ENCODE assay signal across 24 mouse cellular contexts in genomic region chr15:99642622-99643021, GRCm38 (mm10). TPM values are rescaled to one million over a fixed set of nuclear protein-coding genes. Genes with fewer than 3 reads are reported as not detected.
DNase-seq lines count a peak whose midpoint lies in the region; ATAC-seq lines count a peak whose summit lies in the region.
"Had no signal": no experiment of that assay in that cellular context is flagged by ENCODE, and none has a peak within 500 bp of the region (broad histone marks: within the 10 kb centered on the region; RNA-seq: fewer than 3 reads in every experiment).

No protein-coding gene starts in this region.

- DNase-seq in midbrain, embryonic 14.5 days = no peak
- no peak for DNase-seq in midbrain, embryonic 11.5 days (ENCODE audit: low spot score, missing footprints)
- DNase-seq in embryonic facial prominence, embryonic 14.5 days (ENCODE audit: low spot score) = no peak
- DNase-seq in Muller cell, postnatal 12 days (ENCODE audit: inconsistent ontology term) = no peak
- no peak for DNase-seq in frontal cortex, postnatal 10 days (ENCODE audit: low spot score in 2 of 2)
- DNase-seq: adrenal gland, postnatal 10 days; cerebellum, adult 8-10 months; heart, postnatal 4 days; kidney, adult 9 months; kidney, postnatal 14 days; liver, embryonic 13.5 days; lung, embryonic 14.5 days; retina, postnatal 1 day; right cerebral cortex, postnatal 25 days had no signal

- H3K9me3 ChIP-seq in midbrain, embryonic 14.5 days (ENCODE audit: control insufficient read depth, low read length) = no peaks in the 10 kb centered on the region
- no peaks in the 10 kb centered on the region for H3K9me3 ChIP-seq in midbrain, embryonic 11.5 days (ENCODE audit: control insufficient read depth, low read length)
- H3K9me3 ChIP-seq in embryonic facial prominence, embryonic 14.5 days (ENCODE audit: control insufficient read depth, low read length) = no peaks in the 10 kb centered on the region
- H3K9me3 ChIP-seq in hindbrain, embryonic 15.5 days = no peaks in the 10 kb centered on the region
- no peaks in the 10 kb centered on the region for H3K9me3 ChIP-seq in neural tube, embryonic 15.5 days (replicated peaks)
- H3K9me3 ChIP-seq: forebrain, embryonic 13.5 days; heart, embryonic 10.5 days; intestine, embryonic 15.5 days; liver, embryonic 13.5 days had no signal

- H3K27ac ChIP-seq in midbrain, embryonic 14.5 days (replicated peaks; ENCODE audit: low read depth, low read length) = peak overlapping the region; percentile 60; the same call in 1 of the 2 replicates
- no peak overlapping the region; the same call in 1 of the 2 replicates for H3K27ac ChIP-seq in midbrain, embryonic 11.5 days (ENCODE audit: low read depth, low read length)
- no peak overlapping the region for H3K27ac ChIP-seq in embryonic facial prominence, embryonic 14.5 days (replicated peaks; ENCODE audit: low read depth, low read length)
- peak overlapping the region; percentile 42 for H3K27ac ChIP-seq in hindbrain, embryonic 15.5 days (replicated peaks)
- peak overlapping the region; percentile 58 for H3K27ac ChIP-seq in neural tube, embryonic 15.5 days (replicated peaks)
- H3K27ac ChIP-seq: forebrain, embryonic 13.5 days; heart, embryonic 10.5 days; intestine, embryonic 15.5 days; layer of hippocampus, adult 2 months; liver, embryonic 13.5 days had no signal

- 0 out of 2 replicates have a peak, but pooled peaks cover 3% of the 10 kb centered on the region for H3K36me3 ChIP-seq in midbrain, embryonic 14.5 days (ENCODE audit: control insufficient read depth, insufficient read depth, low read length)
- peaks cover 14% of the 10 kb centered on the region for H3K36me3 ChIP-seq in midbrain, embryonic 11.5 days (ENCODE audit: control insufficient read depth, insufficient read depth, low read length)
- peaks cover 32% of the 10 kb centered on the region for H3K36me3 ChIP-seq in embryonic facial prominence, embryonic 14.5 days (ENCODE audit: control insufficient read depth, insufficient read depth, low read length)
- 0 out of 2 replicates have a peak, but pooled peaks cover 2% of the 10 kb centered on the region for H3K36me3 ChIP-seq in hindbrain, embryonic 15.5 days
- 0 out of 2 replicates have a peak, but pooled peaks cover 2% of the 10 kb centered on the region for H3K36me3 ChIP-seq in neural tube, embryonic 15.5 days

- no peaks in the 10 kb centered on the region for H3K27me3 ChIP-seq in midbrain, embryonic 14.5 days (ENCODE audit: control insufficient read depth, insufficient read depth, low read length)
- no peaks in the 10 kb centered on the region for H3K27me3 ChIP-seq in midbrain, embryonic 11.5 days (ENCODE audit: control insufficient read depth, insufficient read depth, low read length)
- no peaks in the 10 kb centered on the region for H3K27me3 ChIP-seq in embryonic facial prominence, embryonic 14.5 days (replicated peaks; ENCODE audit: control insufficient read depth, insufficient read depth, low read length)
- H3K27me3 ChIP-seq in hindbrain, embryonic 15.5 days = no peaks in the 10 kb centered on the region
- H3K27me3 ChIP-seq in neural tube, embryonic 15.5 days (replicated peaks) = no peaks in the 10 kb centered on the region
- H3K27me3 ChIP-seq: forebrain, embryonic 13.5 days; intestine, embryonic 15.5 days; liver, embryonic 13.5 days had no signal

- H3K4me3 ChIP-seq in midbrain, embryonic 14.5 days (replicated peaks; ENCODE audit: low read depth, low read length) = no peak overlapping the region
- H3K4me3 ChIP-seq in midbrain, embryonic 11.5 days (ENCODE audit: low read depth, low read length) = no peak overlapping the region
- no peak overlapping the region for H3K4me3 ChIP-seq in embryonic facial prominence, embryonic 14.5 days (ENCODE audit: low read depth, low read length)
- H3K4me3 ChIP-seq in hindbrain, embryonic 15.5 days = no peak overlapping the region
- no peak overlapping the region for H3K4me3 ChIP-seq in neural tube, embryonic 15.5 days (replicated peaks)
- H3K4me3 ChIP-seq: forebrain, embryonic 13.5 days; heart, embryonic 10.5 days; intestine, embryonic 15.5 days; layer of hippocampus, adult 2 months; liver, embryonic 13.5 days had no signal

- 49% methylated on average over 6 of the region's 6 CpGs for WGBS in midbrain, embryonic 14.5 days
- WGBS in midbrain, embryonic 11.5 days = 86% methylated on average over 6 of the region's 6 CpGs
- 69% methylated on average over 6 of the region's 6 CpGs for WGBS in embryonic facial prominence, embryonic 14.5 days
- 47% methylated on average over 6 of the region's 6 CpGs for WGBS in hindbrain, embryonic 15.5 days
- WGBS in neural tube, embryonic 15.5 days = 23% methylated on average over 6 of the region's 6 CpGs

- ATAC-seq in midbrain, embryonic 14.5 days (ENCODE audit: low FRiP score, low TSS enrichment) = no peak
- ATAC-seq in midbrain, embryonic 11.5 days (ENCODE audit: low FRiP score) = no peak
- no peak for ATAC-seq in embryonic facial prominence, embryonic 14.5 days (ENCODE audit: low read depth)
- ATAC-seq in hindbrain, embryonic 15.5 days (ENCODE audit: low FRiP score, low read depth) = no peak
- ATAC-seq in neural tube, embryonic 15.5 days (ENCODE audit: low FRiP score) = no peak
- ATAC-seq: forebrain, embryonic 13.5 days; intestine, embryonic 15.5 days had no signal

- H3K4me1 ChIP-seq in midbrain, embryonic 14.5 days (ENCODE audit: control insufficient read depth, insufficient read depth, low read length) = peaks cover 42% of the 10 kb centered on the region
- peaks cover 17% of the 10 kb centered on the region for H3K4me1 ChIP-seq in midbrain, embryonic 11.5 days (ENCODE audit: control insufficient read depth, insufficient read depth, low read length)
- H3K4me1 ChIP-seq in embryonic facial prominence, embryonic 14.5 days (ENCODE audit: control insufficient read depth, insufficient read depth, low read length) = peaks cover 4% of the 10 kb centered on the region; the same call in 1 of the 2 replicates
- peaks cover 36% of the 10 kb centered on the region for H3K4me1 ChIP-seq in hindbrain, embryonic 15.5 days (replicated peaks)
- H3K4me1 ChIP-seq in neural tube, embryonic 15.5 days = peaks cover 48% of the 10 kb centered on the region

- H3K4me2 ChIP-seq in midbrain, embryonic 14.5 days (ENCODE audit: low read length) = no peak overlapping the region
- H3K4me2 ChIP-seq in midbrain, embryonic 11.5 days = no peak overlapping the region
- H3K4me2 ChIP-seq in embryonic facial prominence, embryonic 14.5 days (ENCODE audit: low read depth, low read length) = no peak overlapping the region
- 0 out of 2 replicates have a peak overlapping the region, but pooled peaks have one; percentile 7 for H3K4me2 ChIP-seq in hindbrain, embryonic 15.5 days
- peak overlapping the region; percentile 22 for H3K4me2 ChIP-seq in neural tube, embryonic 15.5 days
- H3K4me2 ChIP-seq: forebrain, embryonic 13.5 days; intestine, embryonic 15.5 days; liver, embryonic 13.5 days; lung, embryonic 14.5 days had no signal

- no peak overlapping the region for H3K9ac ChIP-seq in midbrain, embryonic 14.5 days (replicated peaks; ENCODE audit: low read length)
- no peak overlapping the region for H3K9ac ChIP-seq in midbrain, embryonic 11.5 days (ENCODE audit: low read length)
- H3K9ac ChIP-seq in embryonic facial prominence, embryonic 14.5 days (ENCODE audit: low read depth, low read length) = 0 out of 2 replicates have a peak overlapping the region, but pooled peaks have one; percentile 6
- H3K9ac ChIP-seq in hindbrain, embryonic 15.5 days = no peak overlapping the region
- H3K9ac ChIP-seq in neural tube, embryonic 15.5 days (replicated peaks) = no peak overlapping the region
- H3K9ac ChIP-seq: forebrain, embryonic 13.5 days; intestine, embryonic 15.5 days; liver, embryonic 13.5 days; lung, embryonic 14.5 days had no signal

RNA-seq across cellular contexts. Expression of gene Racgap1, which starts 8.8 kb away (rescaled TPM):
- 42.2 and 64.0 TPM in 2 replicates for polyA plus RNA-seq in midbrain, embryonic 14.5 days (2014; fragmentation: Nextera tagmentation; extraction: Ambion mirVana)
- polyA plus RNA-seq in midbrain, embryonic 11.5 days (2014; fragmentation: Nextera tagmentation; extraction: Ambion mirVana) = 214 and 230 TPM in 2 replicates
- polyA plus RNA-seq in embryonic facial prominence, embryonic 14.5 days (2014; fragmentation: Nextera tagmentation; extraction: Ambion mirVana) = 75.7 and 89.8 TPM in 2 replicates
- 63.3 and 67.1 TPM in 2 replicates for polyA plus RNA-seq in hindbrain, embryonic 15.5 days (2015; fragmentation: Nextera tagmentation; extraction: Ambion mirVana)
- polyA plus RNA-seq in neural tube, embryonic 15.5 days (2015; fragmentation: Nextera tagmentation; extraction: Ambion mirVana) = 59.4 and 84.9 TPM in 2 replicates

RNA-seq across cellular contexts. Expression of gene Asic1, which starts 27.5 kb away (rescaled TPM):
- 51.9 and 53.5 TPM in 2 replicates for polyA plus RNA-seq in midbrain, embryonic 14.5 days (2014; fragmentation: Nextera tagmentation; extraction: Ambion mirVana)
- 10.5 and 11.4 TPM in 2 replicates for polyA plus RNA-seq in midbrain, embryonic 11.5 days (2014; fragmentation: Nextera tagmentation; extraction: Ambion mirVana)
- 4.1 and 4.6 TPM in 2 replicates for polyA plus RNA-seq in embryonic facial prominence, embryonic 14.5 days (2014; fragmentation: Nextera tagmentation; extraction: Ambion mirVana)
- polyA plus RNA-seq in hindbrain, embryonic 15.5 days (2015; fragmentation: Nextera tagmentation; extraction: Ambion mirVana) = 58.1 and 63.6 TPM in 2 replicates
- polyA plus RNA-seq in neural tube, embryonic 15.5 days (2015; fragmentation: Nextera tagmentation; extraction: Ambion mirVana) = 59.3 and 68.9 TPM in 2 replicates

RNA-seq across cellular contexts. Expression of gene Aqp6, which starts 41.4 kb away (rescaled TPM):
- polyA plus RNA-seq in midbrain, embryonic 14.5 days (2014; fragmentation: Nextera tagmentation; extraction: Ambion mirVana) = 0.93 and 1.1 TPM in 2 replicates
- 0.11 and 0.22 TPM in 2 replicates for polyA plus RNA-seq in midbrain, embryonic 11.5 days (2014; fragmentation: Nextera tagmentation; extraction: Ambion mirVana)
- polyA plus RNA-seq in embryonic facial prominence, embryonic 14.5 days (2014; fragmentation: Nextera tagmentation; extraction: Ambion mirVana) = not detected in 2 replicates
- polyA plus RNA-seq in hindbrain, embryonic 15.5 days (2015; fragmentation: Nextera tagmentation; extraction: Ambion mirVana) = 0.78 and 1.00 TPM in 2 replicates
- polyA plus RNA-seq in neural tube, embryonic 15.5 days (2015; fragmentation: Nextera tagmentation; extraction: Ambion mirVana) = 0.64 and 0.72 TPM in 2 replicates
- polyA plus RNA-seq: embryonic facial prominence, embryonic 11.5 days; forebrain, embryonic 13.5 days; heart, embryonic 10.5 days; heart, embryonic 16.5 days; intestine, embryonic 15.5 days; liver, embryonic 13.5 days; lung, embryonic 14.5 days; spleen, adult 2 months; testis, adult 2 months had no signal

RNA-seq across cellular contexts. Expression of gene Aqp5, which starts 52.0 kb away (rescaled TPM):
- 0.70 and 3.0 TPM in 2 replicates for polyA plus RNA-seq in midbrain, embryonic 14.5 days (2014; fragmentation: Nextera tagmentation; extraction: Ambion mirVana)
- 0.37 and 0.38 TPM in 2 replicates for polyA plus RNA-seq in midbrain, embryonic 11.5 days (2014; fragmentation: Nextera tagmentation; extraction: Ambion mirVana)
- polyA plus RNA-seq in embryonic facial prominence, embryonic 14.5 days (2014; fragmentation: Nextera tagmentation; extraction: Ambion mirVana) = 1.8 and 2.9 TPM in 2 replicates
- 1.3 and 2.4 TPM in 2 replicates for polyA plus RNA-seq in hindbrain, embryonic 15.5 days (2015; fragmentation: Nextera tagmentation; extraction: Ambion mirVana)
- 1.00 and 3.7 TPM in 2 replicates for polyA plus RNA-seq in neural tube, embryonic 15.5 days (2015; fragmentation: Nextera tagmentation; extraction: Ambion mirVana)
- polyA plus RNA-seq: embryonic facial prominence, embryonic 11.5 days had no signal

RNA-seq across cellular contexts. Expression of gene Smarcd1, which starts 59.3 kb away (rescaled TPM):
- 127 and 136 TPM in 2 replicates for polyA plus RNA-seq in midbrain, embryonic 14.5 days (2014; fragmentation: Nextera tagmentation; extraction: Ambion mirVana)
- 111 and 113 TPM in 2 replicates for polyA plus RNA-seq in midbrain, embryonic 11.5 days (2014; fragmentation: Nextera tagmentation; extraction: Ambion mirVana)
- 27.9 and 35.6 TPM in 2 replicates for polyA plus RNA-seq in embryonic facial prominence, embryonic 14.5 days (2014; fragmentation: Nextera tagmentation; extraction: Ambion mirVana)
- 89.1 and 96.4 TPM in 2 replicates for polyA plus RNA-seq in hindbrain, embryonic 15.5 days (2015; fragmentation: Nextera tagmentation; extraction: Ambion mirVana)
- polyA plus RNA-seq in neural tube, embryonic 15.5 days (2015; fragmentation: Nextera tagmentation; extraction: Ambion mirVana) = 80.2 and 91.5 TPM in 2 replicates

Comparison
In these comparisons a context has a peak if more than half of its experiments do, and no peak if none do; other contexts are left out.
1. H3K27ac ChIP-seq: peak in midbrain, embryonic 14.5 days (single experiment), hindbrain, embryonic 15.5 days (single experiment) and neural tube, embryonic 15.5 days (single experiment); none in midbrain, embryonic 11.5 days (single experiment) and embryonic facial prominence, embryonic 14.5 days (single experiment).
2. H3K4me2 ChIP-seq: peak in hindbrain, embryonic 15.5 days (single experiment) and neural tube, embryonic 15.5 days (single experiment); none in midbrain, embryonic 14.5 days (single experiment), midbrain, embryonic 11.5 days (single experiment) and embryonic facial prominence, embryonic 14.5 days (single experiment).